Mouse (Mus musculus): ENCODE measurements around the gene Liph. TPM values are rescaled to one million over a fixed set of nuclear protein-coding genes. Genes with fewer than 3 reads are reported as not detected.
"Not testable (repeated sequence)": the region's sequence is repeated elsewhere in the genome, so short reads cannot be mapped to it uniquely, and the experiment has no call there.

Liph gene
- polyA plus RNA-seq, 1 experiment from 2014 or later, result 0.41 TPM

GRCm38 (mm10) chr16:22001606-22002005 lies 6.1 kb upstream of the Liph start:
- no peak overlapping the region for H3K9ac ChIP-seq (ENCODE audit: low read length)
- DNase-seq (ENCODE audit: low spot score), result no peak
- no peak overlapping the region for H3K27ac ChIP-seq (ENCODE audit: low read depth, low read length)
- no peaks in the 10 kb centered on the region for H3K36me3 ChIP-seq (ENCODE audit: control insufficient read depth, insufficient read depth, low read length)
- no peak overlapping the region for H3K4me3 ChIP-seq (ENCODE audit: low read depth, low read length)
- no peaks in the 10 kb centered on the region for H3K4me1 ChIP-seq (ENCODE audit: control insufficient read depth, insufficient read depth, low read length)
- WGBS, result 62% methylated on average over 3 of the region's 3 CpGs
- ATAC-seq, result no peak
- no peaks in the 10 kb centered on the region for H3K27me3 ChIP-seq (replicated peaks; ENCODE audit: control insufficient read depth, insufficient read depth, low read length)
- H3K4me2 ChIP-seq (ENCODE audit: low read length), result no peak overlapping the region
- H3K9me3 ChIP-seq (replicated peaks; ENCODE audit: control insufficient read depth, low read length), result no peaks in the 10 kb centered on the region

- ATAC-seq (no peak), DNase-seq (ENCODE audit: low spot score) (no peak)
- WGBS, result 60% methylated on average over 4 of the region's 4 CpGs
- no peak overlapping the region for H3K4me3 ChIP-seq (ENCODE audit: low read depth, low read length)
- no peaks in the 10 kb centered on the region for H3K27me3 ChIP-seq (replicated peaks; ENCODE audit: control insufficient read depth, insufficient read depth, low read length)
- H3K9ac ChIP-seq (ENCODE audit: low read length), result no peak overlapping the region
- H3K9me3 ChIP-seq (replicated peaks; ENCODE audit: control insufficient read depth, low read length), result no peaks in the 10 kb centered on the region
- H3K4me1 ChIP-seq (ENCODE audit: control insufficient read depth, insufficient read depth, low read length), result no peaks in the 10 kb centered on the region
- H3K27ac ChIP-seq (ENCODE audit: low read depth, low read length), result no peak overlapping the region
- H3K4me2 ChIP-seq (ENCODE audit: low read length), result no peak overlapping the region
- no peaks in the 10 kb centered on the region for H3K36me3 ChIP-seq (ENCODE audit: control insufficient read depth, insufficient read depth, low read length)
Measured at GRCm38 (mm10) chr16:22001172-22001571, 5.7 kb upstream of the Liph start.

DNA sequence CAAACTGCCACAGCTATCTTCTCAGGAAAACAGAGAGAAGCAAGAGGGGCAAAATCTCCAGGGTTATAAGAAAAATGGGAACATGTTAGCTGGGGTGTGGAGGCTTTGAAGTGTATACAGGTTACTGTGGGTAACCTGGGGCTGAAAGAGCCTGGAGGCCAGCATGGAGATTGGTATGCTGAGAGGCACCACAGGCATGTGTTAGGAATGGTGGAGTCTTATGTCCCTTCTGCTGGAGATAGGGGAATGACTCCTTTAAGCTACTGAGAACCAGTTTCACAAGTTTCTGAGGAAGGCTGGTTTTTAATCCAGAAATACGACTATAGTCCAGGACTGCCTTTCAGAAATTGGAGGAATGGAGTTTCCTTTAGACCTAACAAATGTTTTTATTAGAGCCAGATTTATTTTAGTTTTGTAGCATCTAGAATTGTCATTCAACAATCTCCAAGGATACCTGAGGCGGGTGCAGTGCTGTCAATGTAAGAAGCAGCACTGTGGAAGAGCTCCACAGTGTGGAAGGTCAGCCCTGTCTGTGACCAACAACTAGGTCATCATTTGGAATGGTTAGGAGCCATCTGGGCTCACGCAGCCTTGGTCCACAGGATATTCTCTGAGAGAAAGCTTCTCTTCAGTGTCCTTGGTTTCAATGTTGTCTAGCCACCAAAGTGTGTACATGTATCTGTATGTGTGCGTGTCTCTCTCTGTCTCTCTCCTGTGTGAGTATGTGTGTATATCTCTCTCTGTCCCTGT lies 4.7 kb upstream of the Liph start:
- H3K9me3 ChIP-seq (replicated peaks; ENCODE audit: control insufficient read depth, low read length), result no peaks in the 10 kb centered on the region
- 84% methylated on average over 4 of the region's 4 CpGs for WGBS
- ATAC-seq (no peak), DNase-seq (ENCODE audit: low spot score) (no peak)
- H3K9ac ChIP-seq (ENCODE audit: low read length), result no peak overlapping the region
- H3K27ac ChIP-seq (ENCODE audit: low read depth, low read length), result no peak overlapping the region
- H3K4me1 ChIP-seq (ENCODE audit: control insufficient read depth, insufficient read depth, low read length), result peaks cover 3% of the 10 kb centered on the region; the same call in 1 of the 2 replicates
- H3K27me3 ChIP-seq (replicated peaks; ENCODE audit: control insufficient read depth, insufficient read depth, low read length), result no peaks in the 10 kb centered on the region
- no peak overlapping the region for H3K4me2 ChIP-seq (ENCODE audit: low read length)
- H3K4me3 ChIP-seq (ENCODE audit: low read depth, low read length), result no peak overlapping the region
- no peaks in the 10 kb centered on the region for H3K36me3 ChIP-seq (ENCODE audit: control insufficient read depth, insufficient read depth, low read length)

- DNase-seq (ENCODE audit: low spot score) (no peak), ATAC-seq (no peak)
- no peaks in the 10 kb centered on the region for H3K36me3 ChIP-seq (ENCODE audit: control insufficient read depth, insufficient read depth, low read length)
- no peaks in the 10 kb centered on the region for H3K27me3 ChIP-seq (replicated peaks; ENCODE audit: control insufficient read depth, insufficient read depth, low read length)
- H3K4me2 ChIP-seq (ENCODE audit: low read length), result no peak overlapping the region
- no peaks in the 10 kb centered on the region for H3K9me3 ChIP-seq (replicated peaks; ENCODE audit: control insufficient read depth, low read length)
- peaks cover 3% of the 10 kb centered on the region; the same call in 1 of the 2 replicates for H3K4me1 ChIP-seq (ENCODE audit: control insufficient read depth, insufficient read depth, low read length)
- H3K9ac ChIP-seq (ENCODE audit: low read length), result no peak overlapping the region
- 77% methylated on average over 5 of the region's 5 CpGs for WGBS
- no peak overlapping the region for H3K27ac ChIP-seq (ENCODE audit: low read depth, low read length)
- H3K4me3 ChIP-seq (ENCODE audit: low read depth, low read length), result no peak overlapping the region
Measured at GRCm38 (mm10) chr16:21998061-21998460, 2.6 kb upstream of the Liph start.

DNA sequence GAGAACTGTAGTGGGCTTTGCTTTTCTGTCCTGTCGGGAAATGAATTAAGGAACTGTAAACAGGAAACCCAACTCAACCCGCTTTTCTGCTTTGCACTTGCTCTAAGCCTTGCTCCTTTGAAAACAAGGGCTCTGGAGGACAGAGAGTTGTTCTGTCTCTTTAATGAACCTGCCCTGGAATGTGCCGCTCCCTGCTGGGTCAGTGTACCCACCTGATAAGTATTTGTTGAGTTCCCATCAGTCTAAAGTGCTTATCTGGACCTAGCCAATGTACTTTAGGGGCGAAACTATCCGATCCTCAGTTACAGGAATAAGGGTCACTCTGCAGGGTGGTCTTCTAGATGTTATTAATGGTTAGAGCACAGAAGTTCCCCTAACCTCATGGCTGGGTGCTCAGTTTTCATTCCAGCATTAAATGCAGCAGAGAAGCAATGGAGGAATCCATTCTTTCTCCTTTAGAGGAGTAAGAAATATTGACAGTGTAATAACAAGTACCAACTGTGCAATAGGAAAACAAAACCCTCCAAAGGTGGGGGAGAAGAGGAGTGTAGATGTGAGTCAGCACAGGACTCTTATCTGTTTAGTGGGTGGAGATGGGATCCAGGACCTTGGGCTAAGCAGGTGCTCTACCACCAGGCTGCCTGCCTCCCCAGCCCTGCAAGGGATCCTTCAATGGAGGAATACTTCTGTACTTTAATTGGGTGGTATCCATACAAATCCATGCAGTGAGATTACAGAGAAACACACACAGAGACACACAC lies 1.6 kb upstream of the Liph start:
- no peak for ATAC-seq
- 63% methylated on average over 5 of the region's 5 CpGs for WGBS
- no peak overlapping the region for H3K4me2 ChIP-seq (ENCODE audit: low read length)

GRCm38 (mm10) chr16:21996402-21996801 lies 939 bp upstream of the Liph start:
- no peak overlapping the region for H3K4me3 ChIP-seq (ENCODE audit: low read depth, low read length)
- peaks cover 3% of the 10 kb centered on the region; the same call in 1 of the 2 replicates for H3K4me1 ChIP-seq (ENCODE audit: control insufficient read depth, insufficient read depth, low read length)
- no peaks in the 10 kb centered on the region for H3K36me3 ChIP-seq (ENCODE audit: control insufficient read depth, insufficient read depth, low read length)
- H3K9me3 ChIP-seq (replicated peaks; ENCODE audit: control insufficient read depth, low read length), result no peaks in the 10 kb centered on the region
- H3K27me3 ChIP-seq (replicated peaks; ENCODE audit: control insufficient read depth, insufficient read depth, low read length), result no peaks in the 10 kb centered on the region
- WGBS, result 68% methylated on average over 4 of the region's 4 CpGs
- no peak for DNase-seq (ENCODE audit: low spot score)
- ATAC-seq, result no peak
- H3K27ac ChIP-seq (ENCODE audit: low read depth, low read length), result no peak overlapping the region
- no peak overlapping the region for H3K9ac ChIP-seq (ENCODE audit: low read length)
- H3K4me2 ChIP-seq (ENCODE audit: low read length), result no peak overlapping the region

More for the DNA sequence above, 1.6 kb upstream of the Liph start:
- DNase-seq (ENCODE audit: low spot score), result no peak
- Histone ChIP-seq H3K9ac (ENCODE audit: low read length) (no peak overlapping the region), H3K27ac (ENCODE audit: low read depth, low read length) (no peak overlapping the region), H3K9me3 (replicated peaks; ENCODE audit: control insufficient read depth, low read length) (no peaks in the 10 kb centered on the region), H3K27me3 (replicated peaks; ENCODE audit: control insufficient read depth, insufficient read depth, low read length) (no peaks in the 10 kb centered on the region), H3K36me3 (ENCODE audit: control insufficient read depth, insufficient read depth, low read length) (no peaks in the 10 kb centered on the region), H3K4me3 (ENCODE audit: low read depth, low read length) (no peak overlapping the region), H3K4me1 (ENCODE audit: control insufficient read depth, insufficient read depth, low read length) (peaks cover 3% of the 10 kb centered on the region; the same call in 1 of the 2 replicates)

DNA sequence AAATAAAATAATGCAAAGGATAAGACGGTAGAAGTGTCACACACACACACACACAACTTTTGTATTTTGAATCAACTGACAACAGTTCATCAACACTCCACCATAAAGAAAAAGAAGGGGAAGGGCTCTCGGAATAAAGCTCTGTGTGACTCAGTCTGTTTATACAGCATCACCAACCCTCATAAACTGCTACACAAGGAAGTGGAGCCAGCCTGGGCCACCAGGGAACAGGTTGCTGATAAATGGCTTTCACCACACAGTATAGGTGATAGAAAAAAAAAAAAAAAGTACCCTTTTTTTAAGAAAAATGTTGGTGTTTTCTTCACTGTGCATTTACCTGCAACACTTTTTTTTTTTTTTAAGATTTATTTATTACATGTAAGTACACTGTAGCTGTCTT lies 3.7 kb downstream of the Liph start:
- no peak for ATAC-seq
- WGBS, result 91% methylated on average over 2 of the region's 2 CpGs

DNA sequence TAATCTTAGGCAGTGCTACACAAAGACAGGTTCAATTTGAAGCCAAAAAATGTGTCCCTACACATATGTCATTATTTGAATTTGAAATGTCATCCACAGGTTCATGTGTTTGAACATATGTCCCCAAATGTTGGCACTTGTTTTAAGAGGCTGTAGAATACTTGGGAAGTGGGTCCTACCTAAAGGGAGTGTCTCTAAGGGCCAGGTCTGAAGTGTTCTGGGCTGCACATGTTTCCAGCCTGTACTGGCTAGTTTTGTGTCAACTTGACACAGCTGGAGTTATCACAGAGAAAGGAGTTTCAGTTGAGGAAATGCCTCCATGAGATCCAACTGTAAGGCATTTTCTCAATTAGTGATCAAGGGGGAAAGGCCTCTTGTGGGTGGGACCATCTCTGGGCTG lies 4.6 kb downstream of the Liph start:
- H3K36me3 ChIP-seq (ENCODE audit: control insufficient read depth, insufficient read depth, low read length); H3K4me2 ChIP-seq (ENCODE audit: low read length); H3K4me3 ChIP-seq (ENCODE audit: low read depth, low read length); H3K9me3 ChIP-seq (replicated peaks; ENCODE audit: control insufficient read depth, low read length); H3K27me3 ChIP-seq (replicated peaks; ENCODE audit: control insufficient read depth, insufficient read depth, low read length); H3K27ac ChIP-seq (ENCODE audit: low read depth, low read length); DNase-seq (ENCODE audit: low spot score); H3K9ac ChIP-seq (ENCODE audit: low read length); ATAC-seq; H3K4me1 ChIP-seq (ENCODE audit: control insufficient read depth, insufficient read depth, low read length): not testable (repeated sequence)

More for the DNA sequence above, 3.7 kb downstream of the Liph start:
- DNase-seq (ENCODE audit: low spot score), result no peak
- H3K9ac ChIP-seq (ENCODE audit: low read length), result no peak overlapping the region
- H3K4me3 ChIP-seq (ENCODE audit: low read depth, low read length), result no peak overlapping the region
- H3K4me2 ChIP-seq (ENCODE audit: low read length), result no peak overlapping the region
- H3K27ac ChIP-seq (ENCODE audit: low read depth, low read length), result no peak overlapping the region
- H3K27me3 ChIP-seq (replicated peaks; ENCODE audit: control insufficient read depth, insufficient read depth, low read length), result no peaks in the 10 kb centered on the region
- peaks cover 3% of the 10 kb centered on the region; the same call in 1 of the 2 replicates for H3K4me1 ChIP-seq (ENCODE audit: control insufficient read depth, insufficient read depth, low read length)
- H3K9me3 ChIP-seq (replicated peaks; ENCODE audit: control insufficient read depth, low read length), result no peaks in the 10 kb centered on the region
- H3K36me3 ChIP-seq (ENCODE audit: control insufficient read depth, insufficient read depth, low read length), result no peaks in the 10 kb centered on the region

DNA sequence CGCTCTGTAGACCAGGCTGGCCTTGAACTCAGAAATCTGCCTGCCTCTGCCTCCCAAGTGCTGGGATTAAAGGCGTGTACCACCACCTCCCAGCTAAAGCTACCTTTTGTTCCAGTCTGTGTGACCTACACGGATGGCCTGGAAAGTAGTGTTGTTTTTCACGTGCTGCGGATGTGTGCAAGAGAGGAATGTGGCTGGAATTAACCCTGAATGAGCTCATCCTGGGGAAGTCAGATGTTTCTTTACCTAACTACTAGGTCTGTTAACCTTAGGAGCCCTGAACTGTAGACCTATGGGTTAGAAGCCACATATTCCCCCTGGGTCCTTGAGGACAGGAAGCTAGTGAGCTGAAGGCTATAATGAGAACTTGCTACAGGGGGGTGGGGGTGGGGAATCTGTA lies 7.5 kb downstream of the Liph start:
- Histone ChIP-seq H3K4me3 (ENCODE audit: low read depth, low read length) (no peak overlapping the region), H3K27ac (ENCODE audit: low read depth, low read length) (no peak overlapping the region), H3K9me3 (replicated peaks; ENCODE audit: control insufficient read depth, low read length) (no peaks in the 10 kb centered on the region), H3K4me1 (ENCODE audit: control insufficient read depth, insufficient read depth, low read length) (no peaks in the 10 kb centered on the region), H3K27me3 (replicated peaks; ENCODE audit: control insufficient read depth, insufficient read depth, low read length) (no peaks in the 10 kb centered on the region), H3K9ac (ENCODE audit: low read length) (no peak overlapping the region), H3K36me3 (ENCODE audit: control insufficient read depth, insufficient read depth, low read length) (no peaks in the 10 kb centered on the region), H3K4me2 (ENCODE audit: low read length) (no peak overlapping the region)
- ATAC-seq (no peak), DNase-seq (ENCODE audit: low spot score) (no peak)
- WGBS, result 74% methylated on average over 5 of the region's 5 CpGs

Data from forebrain, embryonic 14.5 days (tissue).